Mouse (Mus musculus) olfactory bulb, adult 2 months (tissue): ENCODE results near the gene Atxn7l3. TPM values are rescaled to one million over a fixed set of nuclear protein-coding genes. Genes with fewer than 3 reads are reported as not detected.

Experiments
- H3K27ac ChIP-seq: fragments of 200-500 bp; 2 replicates; pipeline ENCODE4 v1.5.1; 2012; ENCODE audit warnings: low read depth, low read length; ENCODE audit not compliant: insufficient read depth
- H3K4me1 ChIP-seq: fragments of 200-500 bp; 2 replicates; pipeline ENCODE4 v1.6.1; 2012; ENCODE audit warnings: low read length; ENCODE audit not compliant: control insufficient read depth, insufficient read depth
- H3K4me3 ChIP-seq: fragments of 200-500 bp; 2 replicates; pipeline ENCODE4 v1.5.1; 2012; ENCODE audit warnings: mild to moderate bottlenecking, low read depth, low read length, moderate library complexity; ENCODE audit not compliant: insufficient read depth
- CTCF ChIP-seq: fragments of 200-500 bp; IDR thresholded peaks from 2 replicates; pipeline ENCODE4 v1.5.1; 2012; ENCODE audit warnings: low read depth, mild to moderate bottlenecking, low read length, moderate library complexity; ENCODE audit not compliant: insufficient read depth
- POLR2A ChIP-seq: fragments of 200-500 bp; IDR thresholded peaks from 2 replicates; pipeline ENCODE4 v1.6.1; 2012; ENCODE audit warnings: mild to moderate bottlenecking, low read depth, low read length, moderate library complexity; ENCODE audit not compliant: insufficient read depth
- WGBS: fragments of 180-500 bp; shearing (Covaris S2); methylation state at CpG from one replicate; pipeline ENCODE4 v1.1.7; 2018; 5-methylcytosine and 5-hydroxymethylcytosine counted together
- polyA plus RNA-seq: library from polyadenylated mRNA; stranded (reverse); fragments of >200 nt; gene quantifications from 2 replicates; pipeline ENCODE4 v1.2.4, GENCODE M21; 2012; ENCODE audit warnings: low replicate concordance; ENCODE audit not compliant: missing spikeins, insufficient read depth, insufficient read length

The Atxn7l3 gene
- polyA plus RNA-seq: not detected in 2 replicates

DNA sequence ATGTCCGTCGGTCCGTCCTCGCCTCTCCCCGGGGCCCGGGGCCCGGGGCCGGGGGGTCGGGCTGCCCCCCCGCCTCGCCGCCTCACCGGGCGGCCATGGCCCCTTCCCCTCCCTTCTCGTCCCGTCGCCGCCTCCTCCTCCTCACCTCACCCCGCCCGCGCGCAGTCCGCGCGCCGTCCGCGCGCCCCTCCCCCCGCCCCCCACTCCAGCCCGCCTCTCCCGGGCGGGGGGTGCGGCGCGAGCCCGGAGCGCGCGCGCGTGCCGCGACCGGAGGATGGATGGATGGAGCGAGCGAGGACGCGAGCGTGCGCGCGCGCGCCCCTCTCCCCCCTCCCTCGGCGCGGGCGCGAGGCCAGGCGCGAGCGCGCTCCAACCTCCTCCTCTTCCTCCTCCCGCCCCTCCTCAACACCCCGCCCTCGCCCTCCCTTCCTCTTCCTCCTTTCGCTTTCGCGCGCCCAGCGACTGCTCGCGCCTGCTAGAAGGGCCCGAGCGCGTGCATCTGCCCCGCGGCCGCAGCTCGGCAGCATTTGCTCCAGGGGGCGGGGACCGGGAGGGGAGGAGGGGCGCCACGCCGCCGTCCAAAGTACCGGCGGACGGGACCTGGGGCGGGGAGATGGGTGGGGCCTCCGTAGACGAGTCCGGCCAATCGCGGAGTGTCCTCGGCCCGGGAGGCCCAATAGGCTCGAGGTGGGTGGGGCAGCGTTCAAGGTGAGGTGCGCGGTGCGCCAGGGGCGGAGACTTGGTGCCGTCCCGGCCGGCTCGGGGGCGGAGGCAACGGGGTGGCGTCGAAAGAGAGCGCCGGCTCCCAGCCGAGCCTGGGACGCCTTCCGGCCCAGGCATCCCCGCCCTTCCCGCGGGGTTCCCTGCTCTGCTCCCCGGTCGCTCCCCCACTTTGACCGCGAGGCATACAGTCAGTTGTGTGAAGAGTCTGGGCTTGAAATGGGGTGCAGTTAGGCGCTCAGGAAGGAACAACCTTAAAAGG, at the start of gene Atxn7l3:
Gene Atxn7l3 (minus strand): TSS at position 141 of the 982 bp plus-strand sequence.
- Histone ChIP-seq H3K27ac (peak within 1 kb of the TSS; percentile 81), H3K4me1 (peaks cover 21% of the 10 kb centered on the region), H3K4me3 (peak within 1 kb of the TSS; percentile 93)
- TF ChIP-seq CTCF (no peak), POLR2A (peak; percentile 83)
- WGBS: under 1% methylated on average over 100 of the region's 125 CpGs

DNA sequence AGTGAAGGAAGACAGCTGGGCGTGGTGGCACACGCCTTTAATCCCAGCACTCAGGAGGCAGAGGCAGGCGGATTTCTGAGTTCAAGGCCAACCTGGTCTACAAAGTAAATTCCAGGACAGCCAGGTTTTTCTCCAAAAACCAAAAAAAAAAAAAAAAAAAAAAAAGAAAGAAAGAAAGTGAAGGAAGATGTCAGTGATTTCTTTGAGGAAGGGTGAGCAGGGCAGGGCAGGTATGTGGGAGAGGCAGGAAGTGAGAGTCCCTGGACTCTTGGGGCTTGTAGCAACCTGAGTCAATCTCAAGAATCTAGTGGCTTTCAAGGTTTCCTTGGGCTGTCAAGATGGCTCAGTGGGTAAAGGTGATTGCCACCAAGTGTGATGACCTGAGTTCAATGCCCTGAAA, 48.0 kb upstream of the Atxn7l3 start:
- no peak overlapping the region for H3K4me3 ChIP-seq
- TF ChIP-seq POLR2A (no peak), CTCF (no peak)
- H3K4me1 ChIP-seq: no peaks in the 10 kb centered on the region
- H3K27ac ChIP-seq: no peak overlapping the region
- WGBS: 100% methylated on average over 3 of the region's 3 CpGs

DNA sequence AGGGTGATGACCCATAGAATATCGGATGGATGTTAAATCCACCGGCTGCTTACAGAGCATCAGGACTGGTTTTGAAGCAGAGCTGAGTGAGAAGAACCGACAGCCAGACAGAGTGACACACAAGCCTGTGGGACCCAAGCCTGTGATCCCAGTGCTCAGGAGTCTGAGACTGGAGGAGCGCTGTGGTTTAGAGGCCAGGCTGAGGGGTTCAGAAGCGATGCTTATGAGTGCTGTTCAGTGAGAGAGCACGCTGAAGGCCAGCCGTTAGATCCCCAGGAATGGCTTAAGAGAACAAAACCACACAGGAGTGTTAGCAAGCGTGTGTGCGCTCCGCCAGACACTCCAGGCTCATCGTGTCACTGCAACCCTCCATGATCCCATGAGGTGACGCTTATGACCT, 46.3 kb upstream of the Atxn7l3 start:
- Histone ChIP-seq H3K4me3 (no peak overlapping the region), H3K4me1 (no peaks in the 10 kb centered on the region), H3K27ac (no peak overlapping the region)
- 84% methylated on average over 12 of the region's 12 CpGs for WGBS
- TF ChIP-seq POLR2A (no peak), CTCF (no peak)

DNA sequence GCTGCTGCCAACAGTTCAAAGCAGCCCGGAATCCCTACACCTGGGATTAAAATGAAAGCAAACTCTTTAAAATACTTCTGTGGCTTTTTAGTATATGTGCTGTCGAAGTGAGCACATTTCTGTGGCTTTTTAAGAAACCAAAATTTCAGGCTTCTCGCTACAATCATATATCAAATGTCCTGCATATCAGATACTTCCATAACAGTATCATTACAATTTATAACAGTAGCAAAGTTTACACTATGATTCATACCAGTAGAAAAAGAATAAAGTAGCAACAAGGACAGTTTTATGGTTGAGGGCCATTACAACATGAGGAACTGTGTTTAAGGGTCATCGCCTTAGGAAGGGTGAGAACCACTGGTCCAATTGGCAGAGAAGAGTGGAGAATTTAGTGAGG, 44.7 kb upstream of the Atxn7l3 start:
- Histone ChIP-seq H3K4me3 (no peak overlapping the region), H3K4me1 (no peaks in the 10 kb centered on the region), H3K27ac (no peak overlapping the region)
- WGBS: 97% methylated on average over 4 of the region's 4 CpGs
- TF ChIP-seq POLR2A (no peak), CTCF (no peak)

DNA sequence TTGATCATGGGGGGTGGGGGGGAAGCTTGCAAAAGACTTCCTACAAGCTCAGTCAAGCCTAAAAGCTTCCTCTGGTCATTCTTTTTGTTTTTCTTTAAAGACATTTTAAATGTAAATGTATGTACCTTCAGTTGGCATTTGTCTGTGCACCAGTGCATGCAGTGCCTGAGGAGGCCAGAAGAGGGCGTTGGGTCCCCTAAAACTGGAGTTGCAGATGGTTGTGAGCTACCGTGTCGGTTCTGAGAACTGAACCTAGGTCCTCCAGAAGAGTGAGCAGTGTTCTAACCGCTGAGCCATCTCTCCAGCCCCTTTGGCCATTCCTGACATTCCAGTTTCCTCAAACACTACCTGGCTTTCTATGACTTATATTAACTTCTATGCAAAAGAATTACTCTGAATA, 43.2 kb upstream of the Atxn7l3 start:
- TF ChIP-seq CTCF (no peak), POLR2A (no peak)
- WGBS: 60% methylated on average over 4 of the region's 4 CpGs
- no peaks in the 10 kb centered on the region for H3K4me1 ChIP-seq
- no peak overlapping the region for H3K4me3 ChIP-seq
- no peak overlapping the region for H3K27ac ChIP-seq

DNA sequence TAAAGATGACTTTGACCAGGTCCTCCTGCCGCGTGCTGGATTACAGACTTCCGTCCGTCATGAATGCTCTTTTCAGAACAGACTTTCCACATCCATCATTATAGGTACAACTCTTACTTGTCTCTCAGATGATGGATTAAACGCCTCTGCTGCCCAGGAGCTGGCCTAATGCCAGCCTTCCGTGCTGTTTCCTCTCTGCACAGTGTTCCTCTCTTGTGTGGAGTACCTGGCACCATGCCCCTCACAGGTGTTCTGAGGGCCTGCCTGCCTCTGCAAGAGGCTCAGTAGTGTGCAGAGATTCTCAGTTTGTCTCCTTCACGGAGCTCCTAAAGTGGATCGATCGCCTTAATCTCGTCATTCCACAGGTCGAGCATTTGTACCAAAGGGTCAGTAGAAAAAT, 42.8 kb upstream of the Atxn7l3 start:
- 70% methylated on average over 11 of the region's 11 CpGs for WGBS
- no peak for TF ChIP-seq POLR2A
- no peak for TF ChIP-seq CTCF
- H3K27ac ChIP-seq: no peak overlapping the region
- no peaks in the 10 kb centered on the region for H3K4me1 ChIP-seq
- H3K4me3 ChIP-seq: no peak overlapping the region

DNA sequence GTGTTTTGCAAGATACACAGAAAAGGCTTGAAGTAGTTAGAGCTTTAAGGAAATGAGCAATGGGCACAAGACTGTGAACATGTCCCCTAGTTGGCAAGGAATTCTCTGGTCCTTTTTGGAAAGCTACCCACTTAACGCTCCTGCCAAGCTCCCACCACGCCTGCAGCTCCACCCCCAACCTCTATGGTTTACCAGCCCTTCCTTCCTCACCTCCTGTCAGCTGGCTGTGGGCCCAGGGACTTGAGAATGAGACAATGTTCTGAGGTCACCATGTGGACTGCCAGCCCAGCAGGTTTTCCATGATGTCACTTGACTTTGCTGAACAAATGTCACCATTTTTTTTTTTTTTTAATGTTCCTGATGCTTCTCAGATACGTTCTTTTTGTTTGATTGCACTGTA, 42.1 kb upstream of the Atxn7l3 start:
- TF ChIP-seq POLR2A: no peak
- no peak for TF ChIP-seq CTCF
- Histone ChIP-seq H3K4me1 (no peaks in the 10 kb centered on the region), H3K27ac (no peak overlapping the region), H3K4me3 (no peak overlapping the region)
- WGBS: 35% methylated on average over 3 of the region's 3 CpGs

DNA sequence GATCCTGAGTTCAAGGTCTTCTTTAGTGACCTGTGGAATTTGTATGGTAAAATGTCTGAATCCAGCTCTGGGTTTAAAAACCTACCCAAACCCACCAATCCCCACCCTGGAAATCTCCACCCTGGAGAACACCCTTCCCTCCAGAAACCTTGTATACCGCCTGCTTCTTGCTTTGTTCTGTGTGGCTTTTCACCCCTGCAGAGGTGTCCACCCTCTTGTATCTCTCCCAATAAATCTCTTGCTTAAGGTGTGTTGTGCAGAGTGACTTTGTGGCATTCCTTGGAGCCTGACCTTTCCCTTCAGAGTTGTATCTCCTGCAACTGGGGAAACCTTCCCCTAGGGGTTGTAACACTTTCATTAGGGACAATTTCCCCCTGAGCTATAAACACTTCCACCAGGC, 41.5 kb upstream of the Atxn7l3 start:
- Histone ChIP-seq H3K27ac (no peak overlapping the region), H3K4me3 (no peak overlapping the region), H3K4me1 (no peaks in the 10 kb centered on the region)
- TF ChIP-seq POLR2A (no peak), CTCF (no peak)
- WGBS: 84% methylated on average over 1 of the region's 1 CpGs

DNA sequence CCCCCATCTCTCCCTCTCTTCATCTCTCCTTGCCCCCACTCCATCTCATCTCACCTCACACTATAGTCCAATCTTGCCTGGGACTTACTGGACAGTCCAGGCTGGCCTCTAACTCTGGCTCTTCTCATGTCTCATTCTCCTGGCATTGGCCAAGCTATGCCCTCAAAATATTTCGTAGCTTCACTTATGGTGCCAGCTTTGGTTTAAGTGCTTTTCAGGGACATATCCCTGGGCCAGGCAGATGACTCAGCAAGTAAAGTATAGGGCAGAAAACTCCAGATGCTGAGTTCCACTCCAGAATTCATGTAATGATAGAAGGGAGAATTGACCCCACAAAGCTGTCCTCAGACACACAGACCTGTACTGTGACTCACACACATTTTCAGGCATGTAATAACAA, 39.8 kb upstream of the Atxn7l3 start:
- no peak overlapping the region for H3K27ac ChIP-seq
- TF ChIP-seq POLR2A (no peak), CTCF (no peak)
- WGBS: 37% methylated on average over 1 of the region's 1 CpGs
- no peaks in the 10 kb centered on the region for H3K4me1 ChIP-seq
- no peak overlapping the region for H3K4me3 ChIP-seq
